Mouse (Mus musculus) thymus, adult 2 months (tissue): ENCODE data around the gene Vps35l. TPM values are rescaled to one million over a fixed set of nuclear protein-coding genes. Genes with fewer than 3 reads are reported as not detected.
A peak's percentile ranks its signal among the peaks of the same experiment; 100 is the strongest.

Experiments
- DNase-seq: peaks from one replicate; pipeline ENCODE4 v3.0.0; 2021
- H3K27ac ChIP-seq: fragments of 200-500 bp; 2 replicates; pipeline ENCODE4 v1.5.1; 2012; ENCODE audit warnings: low read length, control low read depth; ENCODE audit not compliant: control insufficient read depth, insufficient read depth
- H3K27me3 ChIP-seq: fragments of 200-500 bp; 2 replicates; pipeline ENCODE4 v1.6.1; 2012; ENCODE audit warnings: mild to moderate bottlenecking, low read length, moderate library complexity, mixed read lengths; ENCODE audit not compliant: control insufficient read depth, insufficient read depth
- H3K36me3 ChIP-seq: fragments of 200-500 bp; 2 replicates; pipeline ENCODE4 v1.6.1; 2012; ENCODE audit warnings: mild to moderate bottlenecking, low read length, moderate library complexity; ENCODE audit not compliant: control insufficient read depth, insufficient read depth
- H3K4me1 ChIP-seq: fragments of 200-500 bp; replicated peaks from 2 replicates; pipeline ENCODE4 v1.6.1; 2012; ENCODE audit warnings: low read length; ENCODE audit not compliant: control insufficient read depth, insufficient read depth
- H3K4me3 ChIP-seq: fragments of 200-500 bp; 2 replicates; pipeline ENCODE4 v1.5.1; 2012; ENCODE audit warnings: mild to moderate bottlenecking, low read length, control low read depth, moderate library complexity; ENCODE audit not compliant: control insufficient read depth, insufficient read depth
- CTCF ChIP-seq: fragments of 200-500 bp; IDR thresholded peaks from 2 replicates; pipeline ENCODE4 v1.5.1; 2012; ENCODE audit warnings: mild to moderate bottlenecking, control low read depth, low read length, moderate library complexity, borderline replicate concordance; ENCODE audit not compliant: control insufficient read depth, poor library complexity, insufficient read depth; ENCODE audit errors: extremely low read depth
- POLR2A ChIP-seq: fragments of 200-500 bp; IDR thresholded peaks from 2 replicates; pipeline ENCODE4 v1.6.1; 2012; ENCODE audit warnings: mild to moderate bottlenecking, low read length, control low read depth, moderate library complexity; ENCODE audit not compliant: control insufficient read depth, poor library complexity, insufficient read depth; ENCODE audit errors: extremely low read depth
- WGBS: fragments of 180-500 bp; shearing (Covaris S2); methylation state at CpG from one replicate; pipeline ENCODE4 v1.1.7; 2018; 5-methylcytosine and 5-hydroxymethylcytosine counted together
- polyA plus RNA-seq: library from polyadenylated mRNA; depleted of rRNA; stranded (reverse); fragments of >200 nt; gene quantifications from 2 replicates; pipeline ENCODE4 v1.2.3, GENCODE M21; 2012

The Vps35l gene
- polyA plus RNA-seq, 1 experiment, result 56.2 TPM

DNA sequence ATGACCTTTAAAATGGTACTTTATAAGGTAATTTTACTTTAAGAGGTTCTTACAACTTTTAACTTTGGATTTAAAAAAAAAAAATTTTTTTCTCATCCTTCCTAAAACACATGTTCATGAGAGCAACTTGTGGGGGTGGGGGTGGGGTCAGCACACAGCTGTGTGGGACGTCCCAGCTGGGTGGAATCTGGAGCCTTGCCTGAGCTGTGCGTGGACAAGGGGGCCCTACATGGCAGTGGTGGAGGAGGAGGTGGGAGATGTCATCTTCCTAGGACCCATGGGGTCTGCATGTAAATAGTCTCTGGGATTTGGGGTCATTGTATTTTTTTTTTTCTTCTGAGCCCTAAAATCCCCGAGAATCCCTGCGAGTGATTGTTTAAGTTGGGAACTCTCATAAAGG, 18.3 kb downstream of the Vps35l start:
- no peak for DNase-seq
- Histone ChIP-seq H3K27ac (no peak overlapping the region), H3K4me3 (no peak overlapping the region), H3K36me3 (peaks cover 14% of the 10 kb centered on the region), H3K4me1 (no peaks in the 10 kb centered on the region), H3K27me3 (no peaks in the 10 kb centered on the region)
- 90% methylated on average over 4 of the region's 4 CpGs for WGBS
- no peak for TF ChIP-seq POLR2A
- TF ChIP-seq CTCF, result no peak

GRCm38 (mm10) chr7:118759372-118759771, 19.3 kb downstream of the Vps35l start:
- H3K4me3 ChIP-seq, result no peak overlapping the region
- no peak for TF ChIP-seq POLR2A
- TF ChIP-seq CTCF, result no peak
- 76% methylated on average over 5 of the region's 5 CpGs for WGBS
- H3K4me1 ChIP-seq, result no peaks in the 10 kb centered on the region
- H3K27me3 ChIP-seq, result no peaks in the 10 kb centered on the region
- H3K27ac ChIP-seq, result no peak overlapping the region
- peaks cover 11% of the 10 kb centered on the region for H3K36me3 ChIP-seq
- no peak for DNase-seq

GRCm38 (mm10) chr7:118763939-118764338, 23.9 kb downstream of the Vps35l start:
- TF ChIP-seq POLR2A (no peak), CTCF (no peak)
- H3K27me3 ChIP-seq, result no peaks in the 10 kb centered on the region
- H3K27ac ChIP-seq, result no peak overlapping the region
- no peak overlapping the region for H3K4me3 ChIP-seq
- WGBS, result 96% methylated on average over 11 of the region's 11 CpGs
- peaks cover 11% of the 10 kb centered on the region for H3K36me3 ChIP-seq
- H3K4me1 ChIP-seq, result no peaks in the 10 kb centered on the region
- no peak for DNase-seq

GRCm38 (mm10) chr7:118764725-118765124, 24.7 kb downstream of the Vps35l start:
- TF ChIP-seq CTCF (no peak), POLR2A (no peak)
- peaks cover 11% of the 10 kb centered on the region; the same call in 1 of the 2 replicates for H3K36me3 ChIP-seq
- no peak overlapping the region for H3K4me3 ChIP-seq
- no peaks in the 10 kb centered on the region for H3K4me1 ChIP-seq
- DNase-seq, result no peak
- H3K27ac ChIP-seq, result no peak overlapping the region
- no peaks in the 10 kb centered on the region for H3K27me3 ChIP-seq
- 94% methylated on average over 14 of the region's 14 CpGs for WGBS

DNA sequence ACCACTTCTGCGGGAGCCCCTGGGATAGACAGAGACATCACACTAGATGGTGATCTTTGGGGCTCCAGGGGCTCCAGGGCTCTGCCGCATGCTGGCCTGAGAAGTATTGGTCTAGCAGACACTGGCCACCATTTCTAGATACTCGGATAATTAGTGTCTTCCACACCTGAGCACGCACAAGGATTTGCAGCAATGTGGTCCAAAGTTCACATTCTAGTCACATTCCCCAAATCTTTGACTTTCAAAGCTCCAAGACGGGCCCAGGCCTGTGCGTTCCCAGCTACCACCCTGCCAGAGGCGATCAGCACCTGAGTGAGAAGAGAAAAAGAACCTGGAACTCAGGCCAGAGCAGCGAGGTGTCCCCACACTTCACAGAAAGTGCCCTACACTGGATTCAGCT, 25.6 kb downstream of the Vps35l start:
- H3K4me1 ChIP-seq, result no peaks in the 10 kb centered on the region
- H3K27ac ChIP-seq, result no peak overlapping the region
- no peaks in the 10 kb centered on the region for H3K27me3 ChIP-seq
- WGBS, result 84% methylated on average over 8 of the region's 8 CpGs
- TF ChIP-seq POLR2A, result no peak
- no peak for TF ChIP-seq CTCF
- no peak for DNase-seq
- peaks cover 11% of the 10 kb centered on the region; the same call in 1 of the 2 replicates for H3K36me3 ChIP-seq
- no peak overlapping the region for H3K4me3 ChIP-seq

- no peak overlapping the region for H3K27ac ChIP-seq
- no peaks in the 10 kb centered on the region for H3K27me3 ChIP-seq
- no peak for TF ChIP-seq POLR2A
- TF ChIP-seq CTCF, result 0 out of 2 replicates have a peak, but pooled peaks have one; percentile 26
These were observed 26.2 kb downstream of the Vps35l start for GRCm38 (mm10) chr7:118766119-118766833.

More at GRCm38 (mm10) chr7:118766119-118766833, 26.2 kb downstream of the Vps35l start:
- Histone ChIP-seq H3K4me1 (no peaks in the 10 kb centered on the region), H3K4me3 (no peak overlapping the region), H3K36me3 (peaks cover 9% of the 10 kb centered on the region; the same call in 1 of the 2 replicates)
- 66% methylated on average over 18 of the region's 18 CpGs for WGBS
- DNase-seq, result peak; percentile 45
